Mouse (Mus musculus) CD8-positive naive resting alpha-beta T cell, adult 2 months (primary cell): ENCODE results near the gene Hadha.
A peak's percentile ranks its signal among the peaks of the same experiment; 100 is the strongest.

ENCODE experiments used
- DNase-seq, 2 experiments: peaks; one replicate each; pipeline ENCODE4 v3.0.0; 2022; ENCODE audit warnings: low read depth in 2 of 2, low spot score in 2 of 2

The Hadha gene

DNA sequence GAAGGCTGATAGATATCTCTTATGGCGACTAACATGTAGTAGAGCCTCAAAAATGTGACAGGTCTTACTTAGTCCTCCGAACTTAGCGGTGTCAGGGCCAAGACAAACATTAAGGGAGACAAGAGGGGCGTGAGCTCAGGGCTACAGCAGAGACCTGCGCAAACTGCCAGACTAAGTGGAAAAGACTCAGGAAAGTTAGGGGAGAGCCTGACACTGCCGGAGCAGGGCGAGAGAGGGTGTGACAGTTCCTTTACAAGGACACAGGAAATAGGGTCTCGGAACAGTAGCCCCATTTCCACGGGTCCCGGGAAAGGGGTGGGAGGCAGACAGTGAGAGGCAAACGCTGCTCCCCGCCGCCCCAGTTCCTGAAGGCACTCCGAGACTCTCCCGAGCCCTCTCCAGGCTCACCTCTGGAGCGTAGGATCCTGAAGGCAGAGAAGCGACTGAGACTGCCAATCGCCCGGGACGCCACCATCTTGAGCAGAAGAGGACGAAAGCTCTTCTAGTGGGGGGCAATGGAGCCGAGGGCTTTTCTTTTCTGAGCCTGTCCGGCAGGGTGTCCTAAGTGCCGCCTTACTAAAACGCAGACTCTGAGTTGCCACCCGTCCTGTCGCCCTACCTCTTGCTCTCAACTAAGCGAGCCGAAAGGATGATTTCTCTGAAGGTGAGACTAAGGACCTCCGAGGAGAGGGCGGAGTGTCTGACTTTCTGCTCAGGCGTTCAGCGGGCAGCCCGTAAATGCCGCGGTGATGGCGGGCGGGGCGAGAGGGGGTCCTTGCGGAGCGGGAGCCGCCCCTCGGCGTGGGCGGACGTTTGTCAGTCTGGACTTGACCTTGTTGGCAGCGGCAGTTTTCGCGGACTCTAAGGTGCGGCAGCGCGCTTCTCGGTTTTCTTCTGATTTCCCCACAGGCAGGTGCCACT lies at the start of gene Hadha, which contains the start of gene Hadhb:
Gene Hadha (minus strand): TSS at position 689 of the 921 bp plus-strand sequence.
Gene Hadhb (plus strand): TSS at position 775 of the 921 bp plus-strand sequence.
- peak; percentile 93 to 96 for DNase-seq

DNA sequence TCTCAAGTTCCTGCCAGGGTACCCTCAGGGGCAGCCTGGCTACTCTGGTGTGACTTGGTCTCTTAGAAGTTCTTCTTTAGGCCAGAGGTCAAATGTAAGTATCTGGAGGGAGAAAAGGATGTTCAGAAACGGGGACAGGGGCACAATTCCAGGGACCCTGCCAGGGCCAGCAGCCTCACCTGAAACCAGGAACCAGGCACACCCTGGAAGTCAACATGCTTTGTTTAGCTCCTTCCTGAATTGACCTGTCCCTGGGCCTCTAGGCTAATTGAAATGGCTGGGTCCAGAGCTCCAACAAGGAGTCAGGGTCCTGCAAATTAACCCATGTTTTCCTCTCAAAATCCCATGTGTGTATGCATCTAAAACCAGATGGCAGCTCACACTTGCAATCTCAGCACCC lies 49.5 kb upstream of the Hadha start:
- DNase-seq, result no peak

- DNase-seq, result no peak
These were observed 48.4 kb upstream of the Hadha start for GRCm38 (mm10) chr5:30203216-30203885.

GRCm38 (mm10) chr5:30202221-30202620 lies 47.3 kb upstream of the Hadha start:
- DNase-seq, result no peak

- DNase-seq, result no peak
These were observed 46.6 kb upstream of the Hadha start for GRCm38 (mm10) chr5:30201521-30201920.

GRCm38 (mm10) chr5:30198257-30198656 lies 43.3 kb upstream of the Hadha start:
- DNase-seq, result no peak

DNA sequence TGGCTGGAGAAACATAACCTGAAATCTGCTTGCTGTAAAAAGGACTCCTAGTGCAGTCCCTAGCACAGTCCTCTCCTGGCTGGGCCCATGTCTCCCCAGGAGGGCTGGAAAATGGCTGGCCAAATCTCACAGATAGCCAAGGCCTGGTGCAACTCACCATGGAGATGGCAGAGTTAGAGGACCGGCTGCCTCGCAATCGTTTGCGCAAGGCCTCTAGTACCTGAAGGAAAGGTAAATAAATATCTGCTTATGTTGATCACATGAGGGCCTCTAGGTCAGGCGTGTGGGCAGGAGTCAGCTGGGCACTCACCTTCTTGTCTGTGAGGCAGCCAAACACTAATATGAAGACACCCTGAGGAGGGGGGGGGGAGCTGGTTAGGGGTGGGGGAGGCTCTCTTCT lies 40.4 kb upstream of the Hadha start:
- DNase-seq, result no peak

- DNase-seq, result no peak
These were observed 37.5 kb upstream of the Hadha start for GRCm38 (mm10) chr5:30192452-30192851.

DNA sequence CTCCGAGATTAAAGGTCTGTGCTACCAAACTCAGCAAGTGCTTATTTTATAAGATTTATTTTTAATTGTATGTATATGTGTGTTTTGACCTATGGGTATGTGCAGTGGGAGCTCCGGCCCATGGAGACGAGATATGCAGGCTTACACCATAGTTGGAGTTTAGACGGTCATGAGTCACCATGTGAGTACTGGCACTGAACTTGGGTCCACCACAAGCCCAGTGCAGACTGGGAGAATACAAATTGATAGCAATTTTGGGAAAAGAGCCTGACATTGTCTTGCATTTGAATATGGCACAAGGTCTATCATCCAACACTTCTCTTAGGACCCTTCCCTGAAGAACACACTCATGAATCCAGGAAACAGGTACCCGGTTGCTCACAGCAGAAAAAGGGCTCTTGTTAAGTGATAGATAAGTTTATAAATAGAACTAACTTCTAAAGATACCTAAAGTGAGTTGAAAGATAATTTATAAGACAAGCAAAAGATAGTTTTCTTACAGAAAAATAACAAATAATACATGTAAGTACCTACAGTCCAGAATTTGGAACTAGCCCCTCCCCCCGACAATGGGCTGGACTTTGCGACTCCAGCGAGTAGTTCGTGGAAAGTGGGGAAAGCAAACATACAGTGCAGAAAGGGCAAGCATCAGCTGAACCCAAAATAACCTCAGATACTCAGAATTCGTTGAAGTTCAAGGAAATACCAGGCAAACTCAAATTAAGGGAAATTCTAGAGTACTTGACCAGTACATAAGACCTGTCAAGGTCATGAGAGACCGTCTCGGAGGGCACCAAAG lies 32.9 kb upstream of the Hadha start:
- no peak for DNase-seq

- no peak for DNase-seq
These were observed 20.8 kb upstream of the Hadha start for GRCm38 (mm10) chr5:30175811-30176210.

- DNase-seq, result no peak
These were observed 18.1 kb upstream of the Hadha start for GRCm38 (mm10) chr5:30172931-30173692.

GRCm38 (mm10) chr5:30172115-30172514 lies 17.2 kb upstream of the Hadha start:
- DNase-seq, result no peak

GRCm38 (mm10) chr5:30170303-30170940 lies 15.5 kb upstream of the Hadha start:
- DNase-seq, result no peak

- DNase-seq, result no peak
These were observed 10.4 kb upstream of the Hadha start for GRCm38 (mm10) chr5:30165234-30165946.

- no peak for DNase-seq
These were observed 7.4 kb upstream of the Hadha start for GRCm38 (mm10) chr5:30162339-30162738.

DNA sequence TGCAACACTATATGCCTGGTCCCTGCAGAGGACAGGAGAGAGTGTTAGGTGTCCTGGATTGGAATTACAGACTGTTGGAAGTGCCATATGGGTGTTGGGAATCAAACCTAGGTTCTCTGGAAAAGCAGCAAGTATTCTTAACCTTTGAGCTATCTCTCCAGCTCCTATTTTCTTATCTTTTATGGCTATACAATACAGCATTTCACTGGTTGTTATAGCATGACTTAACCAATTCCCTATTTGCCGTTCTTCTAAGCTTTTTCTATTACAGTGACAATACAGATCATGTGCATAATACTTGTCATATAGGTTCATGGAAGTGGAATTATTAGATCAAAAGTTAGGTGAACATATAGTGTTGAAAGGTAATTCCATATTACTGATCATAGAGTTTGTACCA lies 6.9 kb upstream of the Hadha start:
- DNase-seq, result no peak

DNA sequence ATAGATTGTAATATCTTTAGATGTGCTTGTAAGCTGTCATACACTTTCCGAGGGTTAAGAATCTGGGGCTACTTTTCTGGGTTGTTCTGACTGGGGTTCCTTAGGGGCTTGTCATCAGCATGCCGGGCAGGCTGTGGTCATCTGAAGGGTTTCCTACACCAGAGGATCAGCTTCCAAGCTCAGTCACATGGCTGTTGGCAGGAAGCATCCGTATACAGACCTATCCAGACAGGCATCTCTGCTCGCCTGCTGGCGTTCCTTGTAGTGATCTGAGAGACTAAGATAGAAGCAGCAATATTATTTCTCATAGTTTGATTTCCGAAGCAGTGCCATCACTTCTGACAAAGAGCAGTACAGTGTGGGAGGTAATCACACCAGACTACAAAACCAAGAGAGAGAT lies 4.6 kb upstream of the Hadha start:
- DNase-seq, result no peak

- DNase-seq, result peak in 1 of 2 experiments; percentile 23
These were observed 1.1 kb upstream of the Hadha start for GRCm38 (mm10) chr5:30155821-30156629.

DNA sequence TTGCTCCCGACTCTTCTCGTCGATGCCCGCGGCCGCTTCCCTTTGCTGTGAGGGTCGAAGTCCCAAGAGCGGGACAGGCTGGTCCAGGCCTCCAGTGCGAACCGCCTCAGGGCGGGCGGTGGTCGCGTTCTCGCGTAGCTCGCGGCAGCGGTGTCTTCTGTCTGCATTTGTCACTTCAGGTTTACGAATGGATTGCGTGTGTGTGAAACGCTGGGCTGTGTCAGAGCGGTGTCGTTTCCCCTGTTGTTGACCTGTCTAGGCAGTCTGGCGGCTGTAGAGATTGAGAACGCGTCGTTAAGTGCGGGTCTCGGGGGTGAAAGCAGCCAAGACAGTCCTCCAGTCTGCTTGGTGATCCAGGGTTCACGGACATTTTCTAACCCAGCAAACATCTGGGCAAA lies 432 bp upstream of the Hadha start:
- DNase-seq, result no peak
